7 mouse cellular contexts compared by ENCODE assay signal in genomic region chr3:90079133-90079762, GRCm38 (mm10). TPM values are rescaled to one million over a fixed set of nuclear protein-coding genes. Genes with fewer than 3 reads are reported as not detected.
DNase-seq lines count a peak whose midpoint lies in the region; ATAC-seq lines count a peak whose summit lies in the region.

No protein-coding gene starts in this region.

- no peaks in the 10 kb centered on the region for H3K9me3 ChIP-seq in intestine, embryonic 15.5 days
- H3K9me3 ChIP-seq in midbrain, embryonic 10.5 days (replicated peaks) = no peaks in the 10 kb centered on the region

- H3K27me3 ChIP-seq in intestine, embryonic 15.5 days (replicated peaks) = no peaks in the 10 kb centered on the region
- H3K27me3 ChIP-seq in midbrain, embryonic 10.5 days (ENCODE audit: low read depth, poor library complexity, severe bottlenecking) = no peaks in the 10 kb centered on the region

- no peaks in the 10 kb centered on the region for H3K36me3 ChIP-seq in intestine, embryonic 15.5 days
- peaks cover 23% of the 10 kb centered on the region for H3K36me3 ChIP-seq in midbrain, embryonic 10.5 days

- peak overlapping the region; percentile 73 for H3K4me2 ChIP-seq in intestine, embryonic 15.5 days (replicated peaks)

- peak overlapping the region; percentile 99 for H3K27ac ChIP-seq in intestine, embryonic 15.5 days
- peak overlapping the region; percentile 90 for H3K27ac ChIP-seq in midbrain, embryonic 10.5 days (replicated peaks)

- peak; percentile 92 for ATAC-seq in intestine, embryonic 15.5 days

- H3K4me1 ChIP-seq in intestine, embryonic 15.5 days (replicated peaks) = peaks cover 36% of the 10 kb centered on the region
- peaks cover 67% of the 10 kb centered on the region for H3K4me1 ChIP-seq in midbrain, embryonic 10.5 days

- 0% methylated on average over 33 of the region's 33 CpGs for WGBS in intestine, embryonic 15.5 days
- under 1% methylated on average over 33 of the region's 33 CpGs for WGBS in midbrain, embryonic 10.5 days

- peak overlapping the region; percentile 83 for H3K4me3 ChIP-seq in intestine, embryonic 15.5 days (replicated peaks)
- H3K4me3 ChIP-seq in midbrain, embryonic 10.5 days = peak overlapping the region; percentile 95

- H3K9ac ChIP-seq in intestine, embryonic 15.5 days = peak overlapping the region; percentile 88

- DNase-seq in adrenal gland, adult 2 months = peak; percentile 97
- DNase-seq in embryo, embryonic 11.5 days (ENCODE audit: low read depth, low spot score) = peak; percentile 92
- DNase-seq in gastrocnemius, postnatal 36 days = peak; percentile 82 to 91
- peak; percentile 91 to 96 for DNase-seq in left cerebral cortex, postnatal 25 days (ENCODE audit: low spot score in 2 of 2)
- DNase-seq in midbrain, embryonic 10.5 days (ENCODE audit: low spot score) = peak; percentile 97
- DNase-seq in right cerebral cortex, postnatal 4 days = peak; percentile 82

- intact Hi-C loops in gastrocnemius, postnatal 36 days (cut with DNase I) = loop anchor here (5.0 kb wide), 1 partner anchor 82 kb away; the partner anchor contains the start of gene Hax1
- intact Hi-C loops in left cerebral cortex, postnatal 25 days (cut with DNase I) = loop anchor here (2.0 to 10.0 kb wide), 4 partner anchors 26 to 294 kb away; partner anchors contain the start of genes Atp8b2 and Ubap2l

RNA-seq across cellular contexts. Expression of gene Tpm3, which starts 6.8 kb away (rescaled TPM):
- total RNA-seq in adrenal gland, adult 2 months (2021) = 100 to 1,000 TPM; 198 to 209 TPM
- polyA plus RNA-seq in adrenal gland, adult 2 months (2012; rRNA removed) = 44.8 and 86.7 TPM in 2 replicates
- 100 to 1,000 TPM; 150 to 798 TPM for total RNA-seq in gastrocnemius, postnatal 36 days (2021)
- 562 and 582 TPM in 2 replicates for polyA plus RNA-seq in intestine, embryonic 15.5 days (2015; fragmentation: Nextera tagmentation; extraction: Ambion mirVana)
- 100 to 1,000 TPM; 190 to 191 TPM for total RNA-seq in left cerebral cortex, postnatal 25 days (2021)
- polyA plus RNA-seq in midbrain, embryonic 10.5 days (2016; fragmentation: Nextera tagmentation; extraction: Ambion mirVana) = 576 and 578 TPM in 2 replicates

RNA-seq across cellular contexts. Expression of gene Nup210l, which starts 24.7 kb away (rescaled TPM):
- under 1 TPM; 0.63 to 0.66 TPM for total RNA-seq in adrenal gland, adult 2 months (2021)
- polyA plus RNA-seq in adrenal gland, adult 2 months (2012; rRNA removed) = 0.26 TPM in 2 replicates
- total RNA-seq in gastrocnemius, postnatal 36 days (2021) = under 1 TPM in 1 of 2 experiments, not detected in 1; 0.05 TPM
- polyA plus RNA-seq in intestine, embryonic 15.5 days (2015; fragmentation: Nextera tagmentation; extraction: Ambion mirVana) = 0.25 and 0.33 TPM in 2 replicates
- under 1 TPM; 0.27 to 0.46 TPM for total RNA-seq in left cerebral cortex, postnatal 25 days (2021)
- polyA plus RNA-seq in midbrain, embryonic 10.5 days (2016; fragmentation: Nextera tagmentation; extraction: Ambion mirVana) = 0.43 and 0.62 TPM in 2 replicates

RNA-seq across cellular contexts. Expression of gene Ubap2l, which starts 26.8 kb away (rescaled TPM):
- total RNA-seq in adrenal gland, adult 2 months (2021) = 100 to 1,000 TPM; 148 to 181 TPM
- polyA plus RNA-seq in adrenal gland, adult 2 months (2012; rRNA removed) = 96.4 and 103 TPM in 2 replicates
- 10 to 100 TPM; 80.6 to 90.5 TPM for total RNA-seq in gastrocnemius, postnatal 36 days (2021)
- 141 and 164 TPM in 2 replicates for polyA plus RNA-seq in intestine, embryonic 15.5 days (2015; fragmentation: Nextera tagmentation; extraction: Ambion mirVana)
- 100 to 1,000 TPM; 182 to 205 TPM for total RNA-seq in left cerebral cortex, postnatal 25 days (2021)
- 196 and 204 TPM in 2 replicates for polyA plus RNA-seq in midbrain, embryonic 10.5 days (2016; fragmentation: Nextera tagmentation; extraction: Ambion mirVana)

RNA-seq across cellular contexts. Expression of gene 4933434E20Rik, which starts 27.8 kb away (rescaled TPM):
- total RNA-seq in adrenal gland, adult 2 months (2021) = 100 to 1,000 TPM in 1 of 2 experiments, 10 to 100 TPM in 1; 80.8 to 100 TPM
- polyA plus RNA-seq in adrenal gland, adult 2 months (2012; rRNA removed) = 13.8 and 14.8 TPM in 2 replicates
- 10 to 100 TPM; 78.1 to 90.6 TPM for total RNA-seq in gastrocnemius, postnatal 36 days (2021)
- polyA plus RNA-seq in intestine, embryonic 15.5 days (2015; fragmentation: Nextera tagmentation; extraction: Ambion mirVana) = 188 TPM in 2 replicates
- total RNA-seq in left cerebral cortex, postnatal 25 days (2021) = 10 to 100 TPM; 84.3 to 87.2 TPM
- polyA plus RNA-seq in midbrain, embryonic 10.5 days (2016; fragmentation: Nextera tagmentation; extraction: Ambion mirVana) = 235 and 237 TPM in 2 replicates

Comparison
In these comparisons a context has a peak if more than half of its experiments do, and no peak if none do; other contexts are left out.
1. Peak in every context shown above with its lines: DNase-seq, ATAC-seq, H3K4me3 ChIP-seq and H3K27ac ChIP-seq.